Mouse (Mus musculus) forebrain, embryonic 16.5 days (tissue): ENCODE results near the gene Ccr8. TPM values are rescaled to one million over a fixed set of nuclear protein-coding genes. Genes with fewer than 3 reads are reported as not detected.

Experiments used
- ATAC-seq: fragments of 200-750 bp; cut with Nextera tagmentation; 2 replicates; pipeline ENCODE4 v1.8.0; 2017; ENCODE audit warnings: mild to moderate bottlenecking, moderate library complexity
- H3K27ac ChIP-seq: fragments of 300-500 bp; sonication (generic); 2 replicates; pipeline ENCODE4 v1.5.1; 2014; ENCODE audit warnings: low read length, control low read depth
- H3K27me3 ChIP-seq: fragments of 300-500 bp; sonication (generic); replicated peaks from 2 replicates; pipeline ENCODE4 v1.6.1; 2014; ENCODE audit warnings: low read length; ENCODE audit not compliant: control insufficient read depth, insufficient read depth
- H3K36me3 ChIP-seq: fragments of 300-500 bp; sonication (generic); 2 replicates; pipeline ENCODE4 v1.6.1; 2014; ENCODE audit not compliant: control insufficient read depth, insufficient read depth
- H3K4me1 ChIP-seq: fragments of 300-500 bp; sonication (generic); replicated peaks from 2 replicates; pipeline ENCODE4 v1.6.1; 2014; ENCODE audit warnings: low read length; ENCODE audit not compliant: control insufficient read depth, insufficient read depth
- H3K4me2 ChIP-seq: fragments of 300-500 bp; sonication (generic); 2 replicates; pipeline ENCODE4 v1.6.1; 2014; ENCODE audit warnings: mild to moderate bottlenecking, low read length, control low read depth
- H3K4me3 ChIP-seq: fragments of 300-500 bp; sonication (generic); replicated peaks from 2 replicates; pipeline ENCODE4 v1.5.1; 2014; ENCODE audit warnings: mild to moderate bottlenecking, low read length, control low read depth
- H3K9ac ChIP-seq: fragments of 300-500 bp; sonication (generic); replicated peaks from 2 replicates; pipeline ENCODE4 v1.6.1; 2014; ENCODE audit warnings: low read depth, low read length, control low read depth
- H3K9me3 ChIP-seq: fragments of 300-500 bp; sonication (generic); 2 replicates; pipeline ENCODE4 v1.6.1; 2016; ENCODE audit warnings: low read length; ENCODE audit not compliant: control insufficient read depth
- WGBS: fragments of 180-500 bp; shearing (Covaris S2); extraction: QIAGEN DNeasy Blood & Tissue Kit; methylation state at CpG from one replicate; pipeline ENCODE4 v1.1.7; 2014; 5-methylcytosine and 5-hydroxymethylcytosine counted together
- polyA plus RNA-seq: library from polyadenylated mRNA; unstranded; fragments of >200 nt; fragmentation: Nextera tagmentation; extraction: Ambion mirVana; gene quantifications from 2 replicates; pipeline ENCODE4 v1.2.1, GENCODE M21; 2015

Ccr8 gene
- polyA plus RNA-seq, 1 experiment from 2014 or later, result not detected

DNA sequence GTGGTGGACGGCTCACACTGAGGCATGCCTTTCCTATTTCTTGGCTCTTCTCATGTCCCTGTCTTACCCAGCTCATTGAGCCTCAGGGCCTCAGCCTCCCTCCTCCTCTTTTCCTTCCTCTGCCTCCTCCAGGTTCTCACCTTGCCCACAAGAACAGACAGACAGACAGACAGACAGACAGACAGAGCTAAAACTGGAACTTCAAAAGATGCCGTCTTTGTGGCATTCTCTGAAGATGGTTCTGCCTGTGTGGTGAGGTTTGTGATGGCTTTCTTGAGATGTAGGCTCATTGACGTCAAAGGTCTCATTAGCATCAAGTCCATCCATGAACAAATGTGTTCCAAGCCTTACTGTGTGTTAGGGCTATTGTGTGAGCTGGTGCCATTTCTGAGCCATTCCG lies 9.2 kb upstream of the Ccr8 start:
- WGBS, result 66% methylated on average over 4 of the region's 4 CpGs
- Histone ChIP-seq H3K4me2 (no peak overlapping the region), H3K27me3 (no peaks in the 10 kb centered on the region), H3K27ac (no peak overlapping the region), H3K36me3 (no peaks in the 10 kb centered on the region), H3K4me1 (no peaks in the 10 kb centered on the region), H3K9me3 (no peaks in the 10 kb centered on the region), H3K4me3 (no peak overlapping the region), H3K9ac (no peak overlapping the region)
- ATAC-seq, result no peak

DNA sequence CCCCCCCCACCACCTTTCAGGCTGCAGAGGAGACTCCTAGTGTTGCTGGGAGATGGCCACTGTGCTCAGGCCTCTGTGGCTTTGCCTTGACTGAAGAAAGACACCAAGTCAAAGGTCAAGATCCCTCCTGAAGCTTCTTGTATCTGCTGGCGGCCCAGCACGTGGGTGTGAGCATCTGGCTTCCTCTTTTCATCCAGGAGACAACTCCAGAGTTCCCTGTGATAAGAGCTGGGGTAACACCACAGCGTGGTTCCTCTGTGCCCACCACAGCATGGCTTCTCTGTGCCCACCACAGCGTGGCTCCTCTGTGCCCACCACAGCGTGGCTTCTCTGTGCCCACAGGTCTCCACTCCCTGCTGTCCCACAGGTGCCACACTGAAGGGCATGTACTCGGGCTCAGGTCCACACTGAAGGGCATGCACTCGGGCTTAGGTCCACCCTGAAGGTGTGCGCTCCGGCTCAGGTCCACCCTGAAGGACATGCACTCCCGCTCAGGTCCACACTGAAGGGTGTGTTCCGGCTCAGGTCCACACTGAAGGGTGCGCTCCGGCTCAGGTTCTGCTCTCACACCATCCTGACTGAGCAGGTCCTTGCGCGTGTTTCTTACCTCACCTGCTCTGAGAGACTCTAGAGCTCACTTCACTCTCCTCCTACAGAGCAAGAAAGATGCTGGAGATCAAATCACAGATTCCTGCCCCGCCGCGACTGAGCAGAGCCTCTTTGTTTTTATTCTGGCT lies 8.6 kb upstream of the Ccr8 start:
- ATAC-seq, result no peak
- WGBS, result 85% methylated on average over 18 of the region's 18 CpGs
- no peaks in the 10 kb centered on the region for H3K27me3 ChIP-seq
- no peaks in the 10 kb centered on the region for H3K9me3 ChIP-seq
- H3K36me3 ChIP-seq, result no peaks in the 10 kb centered on the region
- no peak overlapping the region for H3K27ac ChIP-seq
- no peak overlapping the region for H3K4me3 ChIP-seq
- H3K9ac ChIP-seq, result no peak overlapping the region
- no peak overlapping the region for H3K4me2 ChIP-seq
- H3K4me1 ChIP-seq, result no peaks in the 10 kb centered on the region

DNA sequence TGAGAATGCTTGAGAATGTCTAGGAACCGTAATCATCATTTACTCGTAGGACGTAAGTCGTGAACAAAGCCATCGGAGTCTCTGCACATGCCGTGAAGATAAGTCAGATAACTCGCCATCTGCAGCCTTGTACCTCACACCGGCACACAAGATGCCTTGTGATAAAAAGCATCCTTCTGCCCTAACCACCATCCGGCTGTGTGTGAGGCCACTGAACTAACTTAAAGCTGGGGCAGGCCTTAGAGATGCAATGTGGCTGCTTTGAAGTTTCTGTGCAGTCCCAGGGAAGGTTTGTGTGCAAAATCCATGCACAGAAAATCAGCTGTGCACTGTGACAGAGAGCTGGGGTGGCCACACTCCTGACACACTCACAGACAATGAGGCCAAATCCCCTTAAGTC lies 7.5 kb upstream of the Ccr8 start:
- peaks cover 2% of the 10 kb centered on the region; the same call in 1 of the 2 replicates for H3K9me3 ChIP-seq
- H3K4me1 ChIP-seq, result no peaks in the 10 kb centered on the region
- H3K36me3 ChIP-seq, result no peaks in the 10 kb centered on the region
- ATAC-seq, result no peak
- H3K9ac ChIP-seq, result no peak overlapping the region
- no peak overlapping the region for H3K4me2 ChIP-seq
- WGBS, result 90% methylated on average over 9 of the region's 9 CpGs
- H3K4me3 ChIP-seq, result no peak overlapping the region
- H3K27me3 ChIP-seq, result no peaks in the 10 kb centered on the region
- no peak overlapping the region for H3K27ac ChIP-seq

DNA sequence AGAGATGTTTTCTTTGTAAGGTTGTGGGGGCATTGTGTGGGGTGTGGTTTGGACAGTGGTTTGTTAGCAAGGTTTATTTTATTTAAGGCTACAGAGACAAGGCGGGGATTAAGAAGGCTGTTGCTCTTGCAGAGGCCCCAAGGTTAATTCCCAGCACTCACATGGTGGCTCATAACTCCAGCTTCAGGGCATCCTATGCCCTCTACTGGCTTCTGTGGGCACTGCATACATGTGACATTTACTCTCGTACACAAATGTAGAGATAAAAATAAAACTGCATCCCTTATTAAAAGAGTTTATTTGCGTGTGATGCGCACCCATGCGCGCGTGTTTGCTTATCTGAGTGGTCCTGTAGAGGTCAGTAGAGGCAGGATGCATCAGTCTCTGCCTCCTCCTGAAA lies 2.8 kb upstream of the Ccr8 start:
- Histone ChIP-seq H3K27me3 (no peaks in the 10 kb centered on the region), H3K9ac (no peak overlapping the region), H3K27ac (no peak overlapping the region), H3K9me3 (peaks cover 2% of the 10 kb centered on the region; the same call in 1 of the 2 replicates), H3K36me3 (no peaks in the 10 kb centered on the region), H3K4me1 (no peaks in the 10 kb centered on the region), H3K4me2 (no peak overlapping the region), H3K4me3 (no peak overlapping the region)
- 90% methylated on average over 7 of the region's 7 CpGs for WGBS
- no peak for ATAC-seq

DNA sequence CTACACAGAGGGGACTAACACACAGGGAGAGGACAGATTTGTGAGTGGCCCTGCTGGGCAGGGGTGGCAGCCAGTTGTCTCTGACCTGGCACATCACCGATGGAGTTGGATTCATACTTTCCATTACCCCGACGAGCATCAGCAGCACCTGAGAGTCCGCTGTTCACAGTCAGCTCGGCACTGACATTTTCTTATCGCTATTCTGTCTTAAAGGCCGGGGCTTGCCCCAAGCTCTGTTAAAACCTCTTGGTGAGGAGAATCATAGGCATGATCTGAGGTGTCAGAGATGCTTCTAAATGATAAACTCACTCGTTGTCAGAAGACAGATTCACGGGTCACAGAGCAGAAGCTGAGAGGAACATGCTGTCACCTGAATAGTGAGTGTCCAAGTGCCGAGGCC lies 828 bp upstream of the Ccr8 start:
- H3K36me3 ChIP-seq, result no peaks in the 10 kb centered on the region
- H3K4me3 ChIP-seq, result no peak overlapping the region
- no peaks in the 10 kb centered on the region for H3K27me3 ChIP-seq
- no peak overlapping the region for H3K27ac ChIP-seq
- no peaks in the 10 kb centered on the region for H3K4me1 ChIP-seq
- no peak for ATAC-seq
- H3K9me3 ChIP-seq, result peaks cover 2% of the 10 kb centered on the region; the same call in 1 of the 2 replicates
- WGBS, result 90% methylated on average over 10 of the region's 10 CpGs
- H3K4me2 ChIP-seq, result no peak overlapping the region
- H3K9ac ChIP-seq, result no peak overlapping the region

DNA sequence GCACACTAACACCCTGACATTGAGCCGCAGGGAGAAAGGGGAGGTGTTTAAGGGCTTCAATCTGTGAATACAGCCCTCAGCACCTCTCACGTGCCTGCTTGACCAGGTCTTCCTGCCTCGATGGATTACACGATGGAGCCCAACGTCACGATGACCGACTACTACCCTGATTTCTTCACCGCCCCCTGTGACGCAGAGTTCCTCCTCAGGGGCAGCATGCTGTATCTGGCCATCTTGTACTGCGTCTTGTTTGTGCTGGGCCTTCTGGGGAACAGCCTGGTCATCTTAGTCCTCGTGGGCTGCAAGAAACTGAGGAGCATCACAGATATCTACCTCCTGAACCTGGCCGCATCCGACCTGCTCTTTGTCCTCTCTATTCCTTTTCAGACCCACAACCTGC lies 1.8 kb downstream of the Ccr8 start:
- no peak overlapping the region for H3K4me3 ChIP-seq
- WGBS, result 92% methylated on average over 13 of the region's 13 CpGs
- ATAC-seq, result no peak
- H3K9me3 ChIP-seq, result peaks cover 2% of the 10 kb centered on the region; the same call in 1 of the 2 replicates
- no peak overlapping the region for H3K4me2 ChIP-seq
- H3K9ac ChIP-seq, result no peak overlapping the region
- no peak overlapping the region for H3K27ac ChIP-seq
- H3K36me3 ChIP-seq, result no peaks in the 10 kb centered on the region
- H3K27me3 ChIP-seq, result no peaks in the 10 kb centered on the region
- no peaks in the 10 kb centered on the region for H3K4me1 ChIP-seq

DNA sequence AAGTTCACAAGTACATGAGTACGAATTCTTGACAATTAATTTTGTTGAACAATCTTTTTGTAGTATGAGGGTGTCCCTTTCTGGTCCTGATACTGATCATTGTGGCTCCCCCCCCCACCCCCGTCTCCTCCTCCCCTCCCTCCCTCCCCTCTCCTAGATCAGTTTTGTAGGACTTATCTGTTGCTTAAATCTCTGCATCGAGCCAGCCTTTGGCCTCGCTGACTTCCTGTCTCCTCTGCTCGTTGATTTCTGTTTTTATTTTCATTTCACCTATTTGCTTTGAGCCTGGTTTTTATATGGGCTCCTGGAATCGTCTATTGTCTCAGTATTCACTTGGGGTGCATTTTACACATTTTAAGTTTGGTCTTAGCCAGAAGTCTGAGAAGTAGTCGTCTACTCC lies 4.0 kb downstream of the Ccr8 start:
- H3K4me2 ChIP-seq, result no peak overlapping the region
- ATAC-seq, result no peak
- no peaks in the 10 kb centered on the region for H3K9me3 ChIP-seq
- WGBS, result 81% methylated on average over 7 of the region's 7 CpGs
- H3K36me3 ChIP-seq, result no peaks in the 10 kb centered on the region
- no peak overlapping the region for H3K27ac ChIP-seq
- no peak overlapping the region for H3K4me3 ChIP-seq
- no peaks in the 10 kb centered on the region for H3K4me1 ChIP-seq
- H3K27me3 ChIP-seq, result no peaks in the 10 kb centered on the region
- H3K9ac ChIP-seq, result no peak overlapping the region

DNA sequence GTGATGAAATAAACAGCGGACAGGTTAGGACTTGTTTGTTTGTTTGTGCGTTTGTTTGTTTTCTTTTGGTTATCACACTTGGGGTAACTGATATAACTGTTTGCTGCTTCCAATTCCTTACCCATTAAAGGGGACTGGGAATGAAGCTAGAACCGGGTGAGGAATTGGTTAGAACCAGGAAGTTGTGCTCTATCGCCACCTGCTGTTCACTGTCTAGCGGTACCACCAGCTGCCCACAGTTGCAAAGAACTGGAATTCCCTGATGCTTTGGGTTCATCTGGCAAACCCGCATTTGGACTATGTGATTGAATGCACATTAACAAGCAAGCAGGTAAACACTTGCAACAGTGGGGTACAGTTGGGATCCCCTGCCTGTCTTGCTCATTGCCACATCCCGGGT lies 6.8 kb downstream of the Ccr8 start:
- 20% methylated on average over 7 of the region's 7 CpGs for WGBS
- H3K4me1 ChIP-seq, result no peaks in the 10 kb centered on the region
- no peak overlapping the region for H3K4me2 ChIP-seq
- ATAC-seq, result peak; percentile 54
- no peaks in the 10 kb centered on the region for H3K27me3 ChIP-seq
- H3K9me3 ChIP-seq, result no peaks in the 10 kb centered on the region
- no peak overlapping the region for H3K27ac ChIP-seq
- H3K9ac ChIP-seq, result no peak overlapping the region
- no peak overlapping the region for H3K4me3 ChIP-seq
- H3K36me3 ChIP-seq, result no peaks in the 10 kb centered on the region

DNA sequence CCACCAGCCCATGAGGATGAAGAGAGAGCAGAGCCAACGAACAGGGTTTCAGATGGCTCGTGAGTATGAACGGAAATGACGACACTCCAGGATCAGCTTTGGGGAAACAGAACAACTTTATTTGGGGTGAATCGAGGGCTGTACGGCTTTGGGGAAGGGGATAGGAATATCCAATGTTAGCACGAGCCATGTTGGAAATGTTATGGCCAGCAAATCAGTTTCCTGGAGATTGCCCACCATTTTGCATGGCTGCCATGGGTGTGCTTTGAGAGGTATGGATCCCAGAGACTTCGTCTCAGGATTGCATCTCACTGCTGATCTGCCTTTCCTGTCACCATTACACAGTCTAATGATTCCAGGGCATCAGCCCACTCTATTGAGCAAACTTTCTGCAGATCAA lies 7.4 kb downstream of the Ccr8 start:
- Histone ChIP-seq H3K9me3 (no peaks in the 10 kb centered on the region), H3K4me1 (no peaks in the 10 kb centered on the region), H3K36me3 (no peaks in the 10 kb centered on the region), H3K4me2 (no peak overlapping the region), H3K4me3 (no peak overlapping the region), H3K27me3 (no peaks in the 10 kb centered on the region), H3K9ac (no peak overlapping the region), H3K27ac (no peak overlapping the region)
- WGBS, result 92% methylated on average over 8 of the region's 8 CpGs
- ATAC-seq, result no peak

DNA sequence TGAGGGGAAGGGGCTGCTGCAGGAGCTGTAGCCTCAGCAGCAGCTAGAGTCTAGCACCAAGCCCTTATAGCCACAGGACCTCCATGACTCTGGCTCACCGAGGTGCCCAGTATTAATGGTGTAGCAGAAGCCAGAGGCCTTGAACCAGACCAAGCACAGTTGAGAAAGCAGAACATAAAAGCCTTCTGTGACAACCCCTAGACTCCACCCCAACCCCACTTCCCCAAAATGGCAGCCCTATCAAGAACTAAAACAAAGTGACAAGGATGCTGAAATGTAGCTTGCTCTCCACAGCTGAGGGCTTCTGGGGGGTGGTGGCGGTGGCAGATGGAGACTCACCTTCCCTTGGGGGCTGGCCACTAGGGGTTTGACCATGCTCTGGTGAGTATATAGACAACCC lies 9.3 kb downstream of the Ccr8 start:
- Histone ChIP-seq H3K27me3 (no peaks in the 10 kb centered on the region), H3K9ac (no peak overlapping the region), H3K9me3 (no peaks in the 10 kb centered on the region), H3K4me3 (no peak overlapping the region), H3K36me3 (no peaks in the 10 kb centered on the region), H3K4me2 (no peak overlapping the region), H3K4me1 (no peaks in the 10 kb centered on the region), H3K27ac (no peak overlapping the region)
- ATAC-seq, result no peak
- WGBS, result 100% methylated on average over 2 of the region's 2 CpGs
